Mouse (Mus musculus) naive thymus-derived CD4-positive, alpha-beta T cell, adult 2 months (primary cell): ENCODE measurements around the gene Csrp2.

Experiments
- DNase-seq: peaks from one replicate; pipeline ENCODE4 v3.0.0-alpha.2; 2011; ENCODE audit warnings: low read depth

The Csrp2 gene

GRCm38 (mm10) chr10:110931913-110932560 lies 12.4 kb downstream of the Csrp2 start:
- peak; percentile 85 for DNase-seq

GRCm38 (mm10) chr10:110933584-110933983 lies 14.0 kb downstream of the Csrp2 start:
- no peak for DNase-seq

GRCm38 (mm10) chr10:110935081-110935480 lies 15.5 kb downstream of the Csrp2 start:
- no peak for DNase-seq

DNA sequence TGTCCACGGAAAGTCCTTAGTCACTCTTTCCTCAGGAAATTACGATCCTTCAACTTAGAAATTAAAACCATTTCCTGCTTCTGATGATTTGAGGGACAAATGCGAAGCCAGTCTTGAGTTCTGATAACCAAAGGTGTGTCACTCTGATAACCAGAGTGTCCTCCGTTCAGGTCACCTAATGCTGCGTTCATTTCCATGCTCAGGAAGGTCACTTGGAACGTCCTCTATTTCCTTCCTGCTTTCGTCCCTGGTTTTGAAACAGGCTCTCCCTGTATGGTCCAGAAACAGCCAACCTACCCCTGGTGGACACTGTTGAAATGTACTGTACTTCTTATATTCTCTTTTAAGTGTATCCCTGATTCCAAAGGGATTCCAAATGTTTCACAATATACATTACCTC lies 16.1 kb downstream of the Csrp2 start:
- DNase-seq: no peak

- DNase-seq: no peak
These were observed 18.8 kb downstream of the Csrp2 start for GRCm38 (mm10) chr10:110938361-110938760.

DNA sequence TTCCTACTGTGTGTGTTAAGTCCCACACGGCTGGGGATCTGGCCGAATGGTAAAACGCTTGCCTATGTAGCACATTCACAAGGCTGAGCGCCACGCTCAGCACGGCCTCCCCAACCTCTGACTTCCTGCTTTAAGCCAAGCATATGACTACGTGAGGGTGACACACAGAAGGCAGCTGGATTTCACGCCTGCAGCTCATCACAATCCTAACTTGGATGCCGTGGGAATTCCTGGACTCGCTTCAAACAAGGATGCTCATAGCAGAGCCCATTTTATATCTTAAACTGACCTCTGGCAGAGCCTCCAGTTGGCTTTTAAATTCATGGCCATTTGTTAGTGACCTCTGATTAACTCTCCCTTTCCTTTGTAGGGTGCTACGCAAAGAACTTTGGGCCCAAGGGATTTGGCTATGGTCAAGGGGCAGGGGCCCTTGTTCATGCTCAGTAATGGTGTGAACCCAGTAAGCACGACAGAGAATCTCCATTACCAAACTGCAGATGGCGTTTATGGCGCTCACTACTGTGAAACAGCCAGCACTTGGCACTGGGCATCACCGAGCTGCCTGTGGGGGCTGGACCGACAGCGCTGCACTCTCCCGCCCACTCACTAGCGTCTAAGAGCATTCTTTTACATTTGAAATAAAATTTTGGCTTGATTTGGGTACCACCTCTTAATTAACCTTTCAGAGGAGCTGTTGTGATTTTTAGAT lies 19.4 kb downstream of the Csrp2 start:
- no peak for DNase-seq

DNA sequence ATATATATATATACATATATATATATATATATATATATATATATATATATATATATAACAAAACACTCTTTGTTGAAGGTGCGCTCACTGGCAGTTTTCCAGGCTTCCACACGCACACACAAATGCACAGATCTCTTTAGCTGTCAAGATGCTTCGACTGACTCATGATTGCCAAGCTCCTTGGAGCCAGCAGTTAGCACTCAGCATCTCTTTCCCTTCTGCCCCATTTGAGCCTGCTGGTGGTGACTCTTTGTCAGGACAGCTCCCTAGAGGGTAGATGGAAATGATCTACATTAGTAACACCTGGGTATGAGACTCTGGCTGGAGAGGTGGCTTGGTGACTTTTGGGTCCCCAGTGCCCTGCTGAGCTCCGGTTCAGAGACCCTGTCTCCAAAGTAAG lies 20.1 kb downstream of the Csrp2 start:
- DNase-seq: no peak

GRCm38 (mm10) chr10:110940740-110941398 lies 21.3 kb downstream of the Csrp2 start:
- DNase-seq: no peak

DNA sequence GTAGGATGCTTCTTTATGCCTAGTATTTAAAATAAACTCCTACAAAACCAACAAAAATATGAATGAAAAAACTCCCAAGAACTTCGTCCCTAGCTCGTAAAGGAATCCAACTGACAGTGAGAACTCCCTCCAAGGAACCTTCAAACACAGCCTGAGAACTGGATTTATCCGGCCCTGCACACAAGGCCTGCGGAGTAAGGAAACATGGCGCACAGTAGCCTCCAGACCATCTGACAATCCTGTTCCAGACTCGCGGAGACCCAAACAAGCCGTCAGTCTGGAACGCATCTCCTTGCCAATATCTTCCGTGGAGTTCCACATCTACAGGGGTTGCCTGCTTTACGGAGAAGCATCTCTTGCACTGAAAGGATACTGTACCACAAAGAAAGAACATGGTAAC lies 22.4 kb downstream of the Csrp2 start:
- no peak for DNase-seq

DNA sequence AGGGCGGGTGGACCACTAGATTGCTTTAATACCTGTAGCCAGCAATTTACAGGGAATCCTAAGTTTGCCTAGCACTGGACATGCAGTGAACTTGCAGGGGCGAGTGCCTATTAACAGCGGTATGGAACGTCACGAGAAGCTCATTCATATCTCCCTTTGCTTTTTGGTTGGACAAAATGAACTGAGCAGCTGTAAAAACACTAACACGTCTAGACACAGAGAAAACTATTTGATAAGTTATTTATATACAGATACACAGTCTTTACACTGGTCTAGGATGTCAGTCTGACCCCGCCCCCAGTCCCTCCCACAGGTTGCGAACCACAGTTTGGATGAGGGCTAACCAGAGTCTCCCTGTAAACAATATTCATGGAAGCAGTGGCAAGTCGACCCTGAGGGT lies 23.2 kb downstream of the Csrp2 start:
- no peak for DNase-seq

DNA sequence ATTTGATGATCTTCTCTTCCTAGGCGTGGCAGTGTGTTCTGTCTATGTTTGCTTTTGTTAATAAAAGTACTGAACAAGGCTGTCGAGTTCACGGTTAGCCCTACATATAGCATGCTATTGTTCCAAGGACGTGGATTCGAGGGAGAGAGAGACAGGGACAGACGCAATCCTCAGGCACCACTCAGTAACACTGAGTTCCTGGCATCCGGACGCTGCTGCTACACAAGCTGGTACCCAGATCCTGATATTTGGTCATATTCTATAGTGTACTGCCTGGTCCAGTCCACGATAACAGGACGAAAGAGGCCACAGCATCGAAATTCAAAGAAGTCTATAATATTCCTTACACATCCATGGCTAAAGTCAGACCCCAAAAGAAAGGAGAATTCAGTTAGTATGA lies 24.6 kb downstream of the Csrp2 start:
- no peak for DNase-seq

DNA sequence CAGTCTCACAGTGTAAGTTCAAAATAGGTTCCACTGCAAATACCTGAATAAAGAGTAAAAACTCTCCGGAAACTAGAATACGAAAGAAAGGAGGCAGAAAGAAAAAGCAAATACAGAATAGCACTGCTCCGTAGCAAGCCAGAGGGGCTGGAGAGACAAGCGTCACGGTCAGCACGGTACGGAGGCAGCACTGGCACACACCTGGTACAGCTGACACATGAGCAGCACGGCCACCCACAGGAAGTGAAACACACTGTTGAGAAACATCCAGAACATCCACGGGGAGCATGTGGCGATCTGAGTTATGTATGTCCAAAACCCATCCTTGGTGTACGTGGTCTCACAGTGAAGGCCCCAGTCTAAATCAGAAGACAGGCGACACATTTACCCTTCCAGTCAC lies 26.4 kb downstream of the Csrp2 start:
- no peak for DNase-seq

- DNase-seq: no peak
These were observed 28.0 kb downstream of the Csrp2 start for GRCm38 (mm10) chr10:110947574-110947973.

GRCm38 (mm10) chr10:110951112-110951511 lies 31.5 kb downstream of the Csrp2 start:
- no peak for DNase-seq

DNA sequence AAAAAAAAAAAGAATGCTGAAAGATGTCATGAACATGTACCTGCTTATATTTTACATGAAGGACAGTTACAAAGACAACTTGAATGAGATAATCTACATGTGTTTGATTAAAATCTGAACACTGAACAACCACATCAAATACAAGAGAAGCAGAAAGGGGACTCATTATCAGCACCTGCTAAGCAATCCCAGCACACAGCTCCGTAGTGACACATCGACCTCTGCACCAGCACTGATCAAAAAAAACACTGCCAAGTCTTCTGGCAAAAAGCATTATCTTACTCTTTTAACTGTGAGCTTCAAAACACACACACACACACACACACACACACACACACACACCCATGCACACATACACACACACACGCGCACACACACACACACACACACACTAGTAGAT lies 32.2 kb downstream of the Csrp2 start:
- DNase-seq: peak; percentile 19

DNA sequence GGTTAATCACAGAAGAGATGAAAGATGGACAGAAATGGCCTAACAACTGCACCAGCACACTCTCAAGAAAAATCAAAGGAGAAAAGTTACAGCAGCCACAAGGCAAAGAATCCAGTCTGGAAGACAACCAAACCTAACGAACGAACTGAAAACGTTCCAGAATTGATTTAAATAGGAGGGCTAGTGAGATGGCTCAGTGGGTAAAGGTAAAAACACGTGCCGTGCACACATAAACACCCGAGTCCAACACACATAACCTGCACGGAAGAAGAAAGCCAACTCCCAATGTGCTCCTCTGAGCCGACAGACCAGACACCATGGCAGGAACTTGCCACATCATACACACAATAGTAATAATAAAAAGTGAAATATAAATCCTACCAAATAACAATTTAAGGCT lies 32.7 kb downstream of the Csrp2 start:
- no peak for DNase-seq

- no peak for DNase-seq
These were observed 33.4 kb downstream of the Csrp2 start for GRCm38 (mm10) chr10:110952937-110953451.

DNA sequence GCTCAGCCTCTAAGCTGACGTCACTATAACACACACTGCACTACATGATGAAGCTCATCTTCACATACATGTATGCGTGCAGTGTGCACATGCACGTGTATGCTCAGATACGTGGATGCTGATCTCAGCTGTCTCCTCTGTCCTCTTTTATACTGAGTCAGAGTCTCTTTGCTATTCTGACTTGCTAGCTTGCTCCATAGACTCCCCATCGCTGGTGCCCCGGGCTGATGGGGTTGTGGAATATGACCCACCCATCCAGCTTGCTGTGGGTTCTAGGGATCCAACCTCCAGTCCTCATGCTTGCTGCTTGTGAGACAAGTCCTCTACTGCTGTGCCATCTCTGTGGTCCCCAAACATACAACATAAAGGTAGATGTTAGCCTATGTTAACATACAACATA lies 39.3 kb downstream of the Csrp2 start:
- no peak for DNase-seq

DNA sequence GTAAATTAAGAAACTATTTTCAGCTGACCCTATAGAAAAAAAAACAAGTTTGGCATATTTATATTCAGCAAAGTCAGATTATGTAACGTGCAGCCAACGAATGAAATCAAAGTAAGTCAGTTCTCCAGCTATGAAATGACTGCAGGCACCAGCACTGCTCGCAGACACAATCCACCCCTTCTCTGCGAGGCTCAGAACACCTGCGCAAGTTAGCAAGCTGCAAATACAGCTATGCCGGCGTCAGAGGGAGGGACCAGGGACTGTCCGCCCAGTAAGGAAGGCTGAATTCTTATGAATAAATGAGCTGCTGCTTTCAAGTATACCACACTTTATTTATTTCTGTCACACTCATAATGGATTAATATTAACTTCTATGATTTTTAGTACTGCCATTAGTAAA lies 40.2 kb downstream of the Csrp2 start:
- no peak for DNase-seq

- no peak for DNase-seq
These were observed 41.3 kb downstream of the Csrp2 start for GRCm38 (mm10) chr10:110960841-110961240.

DNA sequence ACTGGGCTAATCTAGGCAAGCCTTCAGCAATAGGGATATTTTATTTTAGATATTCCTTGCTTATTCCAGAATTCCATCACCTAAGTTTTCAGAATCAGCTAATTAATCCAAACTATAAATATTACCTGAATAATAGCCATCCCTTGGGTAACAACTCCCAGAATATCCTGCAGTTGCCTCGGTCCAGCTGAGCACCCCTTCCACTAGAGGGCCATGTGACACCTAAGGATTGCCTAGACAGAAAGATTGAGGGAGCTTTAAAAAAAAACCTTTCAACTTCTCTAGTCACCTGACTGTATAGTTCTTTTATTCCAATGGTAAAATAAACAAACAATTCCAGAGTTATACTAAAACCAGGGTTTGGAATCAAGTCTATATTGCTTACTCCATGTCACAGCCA lies 42.6 kb downstream of the Csrp2 start:
- DNase-seq: no peak

DNA sequence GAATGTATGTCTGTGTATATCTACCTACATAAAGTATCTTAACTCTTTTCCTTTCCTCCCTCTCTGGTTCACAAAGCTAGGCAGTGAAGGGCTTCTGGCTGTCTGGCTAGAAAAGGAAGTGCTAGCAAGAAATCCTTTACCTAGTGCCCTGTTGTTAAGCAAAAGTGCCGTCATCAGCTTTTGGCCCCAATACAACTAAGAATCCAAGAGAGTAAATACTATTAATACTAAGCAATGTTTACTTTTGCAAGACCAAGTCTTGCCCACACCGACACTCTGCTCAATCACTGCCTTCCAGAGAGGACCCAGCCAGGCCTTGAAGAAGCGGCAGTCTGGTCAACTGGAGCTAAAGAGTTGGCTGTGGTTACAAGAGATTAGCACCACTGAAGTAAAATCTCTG lies 51.5 kb downstream of the Csrp2 start:
- no peak for DNase-seq

- no peak for DNase-seq
These were observed 51.9 kb downstream of the Csrp2 start for GRCm38 (mm10) chr10:110971483-110971882.
